Mouse (Mus musculus) right cerebral cortex, postnatal 10 days (tissue): ENCODE measurements around the gene Gpnmb.

Source experiments
- DNase-seq, 2 experiments: peaks; one replicate each; pipeline ENCODE4 v3.0.0; 2021; ENCODE audit warnings: low spot score in 2 of 2

The Gpnmb gene

DNA sequence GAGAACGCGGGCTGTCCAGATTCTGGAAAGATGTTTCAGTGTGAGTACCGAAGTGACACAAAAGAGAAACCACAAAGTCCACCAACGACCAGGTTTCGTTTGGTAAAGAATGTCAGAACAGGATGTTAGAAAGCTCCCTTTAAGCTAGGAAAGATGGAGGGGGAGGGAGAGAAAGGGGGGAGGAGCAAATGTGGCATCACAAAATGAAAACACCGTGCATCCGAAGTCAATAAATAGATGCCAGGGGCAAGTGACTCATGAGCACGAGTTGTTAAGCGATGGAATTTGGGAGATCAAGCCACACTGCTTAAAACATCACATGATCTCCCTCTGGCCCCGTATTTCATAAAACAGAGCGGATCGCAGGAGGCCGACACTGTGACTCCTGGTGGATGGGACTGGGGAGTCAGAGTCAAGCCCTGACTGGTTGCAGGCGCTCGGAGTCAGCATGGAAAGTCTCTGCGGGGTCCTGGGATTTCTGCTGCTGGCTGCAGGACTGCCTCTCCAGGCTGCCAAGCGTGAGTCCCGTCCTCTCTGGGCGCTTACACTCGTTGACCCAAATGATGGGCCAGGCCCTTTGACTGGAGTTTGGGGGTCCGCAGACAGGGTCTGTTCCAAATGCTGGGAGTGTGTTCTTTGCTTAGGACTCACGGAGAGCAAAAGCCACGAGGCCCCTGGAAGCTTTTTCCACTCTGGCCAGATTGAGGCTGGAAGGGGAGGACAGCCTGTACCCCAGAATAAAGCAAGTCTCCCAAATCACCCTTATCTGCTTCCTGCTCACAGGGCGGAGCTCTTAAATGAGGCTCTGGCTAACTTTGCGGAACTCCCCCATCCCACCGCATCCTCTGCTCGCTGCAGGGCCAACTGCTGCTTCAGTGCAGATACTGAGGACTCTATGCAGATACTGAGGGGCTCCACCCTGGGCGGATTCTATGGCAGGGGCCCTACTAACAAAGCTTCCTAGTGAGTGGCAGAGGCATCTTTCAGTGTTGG, at the start of gene Gpnmb:
TSS of gene Gpnmb (plus strand) at position 272 of the 993 bp plus-strand sequence.
- DNase-seq: no peak

DNA sequence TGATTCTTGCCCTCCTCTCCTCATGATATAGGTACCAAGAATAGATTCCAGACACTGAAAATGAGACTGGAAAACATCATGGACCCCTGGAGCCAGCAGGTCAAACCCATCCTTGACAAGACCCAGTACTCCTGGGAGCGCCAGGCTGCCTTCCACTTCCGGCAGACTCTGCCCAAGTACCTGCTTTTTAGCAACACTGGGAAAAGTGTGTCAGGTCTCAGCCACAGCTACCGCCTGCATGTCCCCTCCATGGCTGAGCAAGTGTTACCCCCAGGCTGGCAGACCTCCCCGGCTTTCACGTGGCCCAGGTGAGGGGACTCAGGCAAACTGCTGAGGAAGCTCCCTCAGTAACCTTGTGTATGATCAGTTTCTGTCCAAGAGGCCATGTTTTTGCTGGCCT, 46.4 kb upstream of the Gpnmb start:
- DNase-seq: no peak

DNA sequence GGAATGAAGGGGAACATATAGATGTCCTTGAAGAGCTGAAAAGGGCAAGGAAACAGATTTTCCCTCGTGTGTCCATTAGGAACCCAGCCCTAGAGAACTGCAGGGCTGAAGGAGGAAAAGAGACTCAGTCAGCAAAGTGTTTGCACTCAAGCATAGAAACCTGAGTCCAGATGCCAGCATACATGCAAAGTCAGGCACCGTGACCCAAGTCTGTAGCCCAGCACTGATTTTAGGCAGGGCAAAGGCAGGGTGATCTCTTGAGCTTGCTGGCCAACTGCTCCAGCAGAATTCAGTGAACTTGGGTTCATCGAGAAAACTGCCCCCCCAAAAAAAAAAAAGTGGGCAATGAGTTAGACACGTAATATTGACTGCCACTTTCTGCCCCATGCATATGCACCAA, 44.4 kb upstream of the Gpnmb start:
- no peak for DNase-seq

DNA sequence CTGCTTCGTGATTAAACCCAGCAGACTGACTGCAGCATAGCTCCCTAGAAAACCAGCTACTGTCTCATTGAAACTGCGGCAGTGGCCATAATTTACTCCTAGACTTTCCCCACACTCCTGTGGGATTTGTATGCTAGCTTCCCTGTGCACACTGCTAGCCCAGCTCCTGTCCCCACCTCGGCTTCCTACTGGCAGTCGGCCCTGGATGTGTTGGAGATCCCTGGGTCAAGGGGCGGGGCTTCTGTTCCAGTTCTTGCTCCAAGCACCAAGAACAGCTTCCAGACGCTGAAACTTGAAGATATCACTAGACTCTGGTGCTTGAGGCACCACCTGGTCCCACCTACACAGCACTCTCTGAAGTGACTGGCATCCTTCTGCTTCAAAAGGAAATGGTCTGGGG, 38.2 kb upstream of the Gpnmb start:
- peak in 1 of 2 experiments; percentile 10 for DNase-seq

DNA sequence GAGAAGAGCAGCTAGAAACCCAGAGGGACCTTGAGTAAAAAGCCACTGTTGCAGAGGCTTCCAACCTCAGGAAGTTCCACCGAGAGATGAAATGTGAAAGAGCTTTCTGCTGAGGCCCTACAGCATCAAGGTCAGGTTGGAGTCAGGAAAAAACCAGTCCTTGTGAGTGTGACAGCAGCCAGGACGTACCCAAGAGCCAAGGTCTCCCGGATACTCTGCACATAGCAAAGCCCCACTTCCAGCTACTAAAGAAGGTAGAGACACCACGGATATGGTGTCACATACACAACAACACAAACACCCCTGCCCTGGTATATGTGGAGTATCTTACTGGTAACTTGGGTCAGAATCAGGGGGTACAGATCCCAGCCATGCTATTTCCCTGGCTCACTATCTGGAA, 37.5 kb upstream of the Gpnmb start:
- DNase-seq: peak in 1 of 2 experiments; percentile 10

DNA sequence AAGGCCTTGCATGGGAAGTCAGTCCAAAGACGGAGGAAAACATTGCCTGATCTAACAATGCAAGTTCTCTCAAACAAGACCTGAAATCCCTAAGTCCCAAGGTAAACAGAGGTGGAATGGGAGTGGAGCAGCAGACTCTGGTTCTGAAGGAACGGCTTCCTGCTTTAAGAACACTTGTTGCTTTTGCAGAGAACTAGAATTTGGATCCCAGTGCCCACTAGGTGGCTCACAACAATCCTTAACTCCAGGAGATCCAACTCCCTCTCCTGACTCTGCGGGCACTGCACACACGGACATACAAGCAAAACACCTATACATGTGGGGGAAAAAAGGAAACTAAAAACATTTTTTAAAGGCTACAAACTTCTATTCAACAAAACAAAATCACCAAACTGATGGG, 33.0 kb upstream of the Gpnmb start:
- DNase-seq: peak in 1 of 2 experiments; percentile 33

DNA sequence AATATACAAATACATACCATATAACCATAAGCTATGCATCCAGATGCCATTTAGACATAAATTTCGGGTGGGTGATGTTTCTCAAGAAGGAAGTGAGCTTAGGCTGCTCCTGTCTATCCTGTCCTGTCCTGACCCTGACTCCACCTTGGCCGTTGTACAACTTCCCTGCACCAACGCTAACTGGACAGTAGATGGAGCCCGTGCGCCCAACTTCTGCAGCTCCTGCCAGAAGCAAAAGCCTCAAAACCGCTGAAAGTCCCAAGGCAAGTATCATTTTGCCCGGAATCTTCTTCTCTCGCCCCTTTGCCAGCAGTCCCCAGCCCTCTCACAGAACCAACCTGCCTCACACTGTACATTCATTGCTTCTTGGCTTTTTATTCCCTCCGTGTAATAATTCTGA, 28.4 kb upstream of the Gpnmb start:
- peak; percentile 72 to 81 for DNase-seq

DNA sequence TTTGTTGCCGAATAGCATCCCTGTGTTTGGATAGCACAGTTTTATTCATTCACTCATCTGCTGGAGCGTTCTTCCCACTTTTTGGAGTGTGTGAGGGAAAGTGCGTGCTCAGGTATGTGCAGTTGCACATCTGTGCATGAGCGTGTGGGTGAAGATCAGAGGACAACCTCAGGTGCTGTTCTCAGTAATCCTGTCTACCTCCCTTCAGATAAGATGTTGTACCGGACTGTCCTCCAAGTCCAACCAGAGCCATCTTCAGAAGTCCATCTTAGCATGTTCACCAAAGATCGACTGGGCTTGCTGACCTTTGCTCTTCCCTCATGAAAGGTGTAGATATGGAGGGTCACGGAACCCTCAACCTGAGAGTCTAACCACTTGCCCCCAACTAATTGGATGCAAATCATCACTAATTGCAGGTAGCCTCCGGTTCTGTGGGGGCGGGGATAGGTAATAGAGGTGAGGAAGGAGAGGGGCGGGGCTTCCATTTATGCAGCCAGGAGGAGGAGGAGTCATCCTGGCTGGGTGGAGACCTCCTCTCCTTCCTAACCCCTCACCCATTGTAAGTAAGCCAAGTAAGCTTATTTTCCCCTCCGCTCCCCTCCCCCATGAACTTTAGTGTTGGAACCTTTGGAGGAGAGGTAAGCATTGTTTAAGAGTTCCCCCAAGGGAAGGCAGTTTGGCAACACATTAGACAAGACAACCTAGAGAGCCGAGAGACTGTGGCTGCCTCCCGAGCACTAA, 27.8 kb upstream of the Gpnmb start:
- DNase-seq: peak in 1 of 2 experiments; percentile 13

DNA sequence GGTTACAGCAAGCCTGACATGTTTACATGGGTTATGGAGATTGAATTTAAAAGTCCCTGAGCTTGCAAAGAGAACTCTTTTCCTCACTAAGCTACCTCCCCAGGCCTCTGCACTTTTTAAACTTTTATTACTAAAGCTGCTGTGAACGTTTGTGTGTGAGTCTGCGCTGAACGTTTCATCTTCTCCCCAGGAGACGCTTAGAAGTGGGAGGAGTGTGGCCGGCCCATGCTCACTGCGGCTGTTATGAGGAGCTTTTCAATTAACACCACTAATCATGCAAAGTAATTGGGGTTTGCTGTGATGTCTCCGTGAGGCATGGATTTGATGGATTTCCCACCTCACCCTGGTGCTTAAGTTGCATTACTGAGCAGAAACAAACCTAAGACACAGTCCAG, 27.2 kb upstream of the Gpnmb start:
- peak in 1 of 2 experiments; percentile 11 for DNase-seq

DNA sequence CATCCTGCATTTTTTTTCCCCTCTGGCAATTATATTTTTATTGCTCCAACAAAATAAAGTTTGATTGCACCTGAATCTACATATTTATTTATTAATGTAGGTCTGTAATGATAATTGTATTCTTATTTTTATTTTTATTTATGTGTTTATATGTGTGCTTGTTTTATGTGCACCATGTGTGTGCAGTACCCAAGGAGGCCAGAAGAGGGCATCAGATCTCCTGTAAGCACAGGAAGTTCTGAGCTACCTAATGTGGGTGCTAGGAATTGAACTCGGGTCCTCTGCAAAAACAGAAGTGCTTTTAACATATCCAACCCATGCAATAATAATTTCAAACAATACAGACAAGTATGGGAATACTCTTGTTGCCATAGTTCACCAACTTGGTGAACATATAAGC, 26.7 kb upstream of the Gpnmb start:
- DNase-seq: no peak

DNA sequence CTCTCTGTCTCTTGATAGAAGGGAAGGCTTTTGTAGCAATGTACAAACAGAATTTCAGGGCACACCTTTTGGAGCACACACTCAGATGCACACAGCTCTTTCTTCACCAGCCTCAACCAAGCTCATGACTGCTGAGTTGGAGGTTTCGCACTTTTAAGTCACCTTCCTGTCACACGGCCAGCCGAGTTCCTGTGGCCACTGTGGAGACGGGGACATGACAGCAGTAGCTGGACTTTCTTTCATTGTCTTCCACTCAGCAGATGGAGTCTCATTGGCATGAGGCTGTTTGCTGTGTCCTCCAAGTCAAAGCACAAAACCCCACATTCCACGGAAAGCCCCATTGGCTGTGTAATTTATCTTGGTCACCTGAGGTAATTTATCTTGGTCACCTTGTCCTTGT, 25.2 kb upstream of the Gpnmb start:
- peak in 1 of 2 experiments; percentile 11 for DNase-seq

DNA sequence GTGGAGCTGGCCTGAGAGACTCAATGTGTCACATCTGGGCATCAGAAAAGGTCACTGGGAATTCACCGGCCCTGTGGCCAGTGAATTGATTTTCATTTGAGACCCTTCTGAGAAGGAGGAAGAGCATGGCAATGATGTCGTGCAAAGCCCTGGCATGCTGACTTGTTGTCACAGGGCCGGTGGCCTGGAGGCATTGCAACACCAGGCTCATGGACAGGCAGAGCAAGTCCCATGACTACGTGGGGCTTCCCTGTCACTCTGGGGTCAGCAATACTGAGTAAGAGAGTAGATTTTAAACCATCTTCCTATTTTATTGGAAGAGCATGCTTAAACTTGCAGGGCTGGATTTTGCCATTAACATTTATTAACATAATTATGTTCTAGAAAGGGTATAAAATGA, 23.3 kb upstream of the Gpnmb start:
- no peak for DNase-seq

DNA sequence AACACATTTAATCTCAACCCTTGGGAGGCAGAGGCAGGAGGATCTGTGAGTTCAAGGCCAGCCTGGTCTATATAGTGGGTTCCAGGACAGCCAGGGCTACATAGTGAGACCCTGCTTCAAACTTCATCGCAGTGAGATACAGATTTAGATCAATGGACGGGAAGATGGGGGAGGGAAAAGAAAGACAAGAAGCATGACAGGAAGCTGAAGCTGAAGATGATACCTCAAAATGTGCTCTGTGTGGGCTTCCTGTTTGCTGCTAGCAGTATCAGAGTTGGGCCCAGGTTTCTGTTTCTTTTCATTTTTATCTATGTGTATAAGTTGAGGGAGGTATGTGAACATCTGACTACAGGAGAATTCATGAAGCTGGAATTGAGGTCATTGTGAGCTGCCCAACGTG, 22.9 kb upstream of the Gpnmb start:
- DNase-seq: no peak

DNA sequence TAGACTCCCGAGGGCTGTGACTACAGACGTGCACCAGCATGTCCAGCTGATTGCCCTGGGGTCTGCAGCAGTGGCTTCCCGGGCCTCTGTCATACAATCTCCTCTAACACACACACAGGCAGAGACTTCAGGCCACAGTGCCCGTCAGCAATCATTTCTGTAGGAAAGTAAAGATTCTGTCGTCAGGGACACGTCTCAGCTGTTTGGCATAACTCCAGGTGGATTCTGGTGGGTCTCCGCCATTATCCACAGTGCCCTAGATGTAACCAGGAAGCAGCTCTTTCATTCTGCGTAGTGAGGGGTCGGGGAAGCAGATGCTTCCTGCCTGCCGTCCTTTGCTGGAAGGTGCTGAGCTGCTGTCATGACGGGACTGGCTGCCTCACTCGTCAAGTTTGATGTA, 19.2 kb upstream of the Gpnmb start:
- DNase-seq: no peak

DNA sequence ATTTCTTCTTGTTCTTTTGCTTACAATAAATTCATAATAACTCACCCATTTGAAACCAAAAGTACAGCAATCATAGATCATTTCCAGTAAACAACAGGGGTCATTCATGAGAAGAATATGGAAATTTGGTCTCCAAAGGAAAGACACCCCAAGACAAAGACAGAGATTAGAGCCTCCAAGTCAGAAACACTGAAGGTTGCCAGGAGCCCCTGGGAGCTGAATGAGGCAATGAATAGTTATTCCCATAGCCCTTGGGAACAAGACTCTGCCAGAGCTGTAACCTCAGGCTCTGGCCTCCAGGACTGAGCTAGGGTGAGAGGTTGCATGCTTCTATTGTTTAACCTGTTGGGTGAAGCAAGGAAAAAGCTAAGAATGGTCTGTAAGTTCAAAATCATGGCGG, 17.0 kb upstream of the Gpnmb start:
- DNase-seq: peak in 1 of 2 experiments; percentile 11

DNA sequence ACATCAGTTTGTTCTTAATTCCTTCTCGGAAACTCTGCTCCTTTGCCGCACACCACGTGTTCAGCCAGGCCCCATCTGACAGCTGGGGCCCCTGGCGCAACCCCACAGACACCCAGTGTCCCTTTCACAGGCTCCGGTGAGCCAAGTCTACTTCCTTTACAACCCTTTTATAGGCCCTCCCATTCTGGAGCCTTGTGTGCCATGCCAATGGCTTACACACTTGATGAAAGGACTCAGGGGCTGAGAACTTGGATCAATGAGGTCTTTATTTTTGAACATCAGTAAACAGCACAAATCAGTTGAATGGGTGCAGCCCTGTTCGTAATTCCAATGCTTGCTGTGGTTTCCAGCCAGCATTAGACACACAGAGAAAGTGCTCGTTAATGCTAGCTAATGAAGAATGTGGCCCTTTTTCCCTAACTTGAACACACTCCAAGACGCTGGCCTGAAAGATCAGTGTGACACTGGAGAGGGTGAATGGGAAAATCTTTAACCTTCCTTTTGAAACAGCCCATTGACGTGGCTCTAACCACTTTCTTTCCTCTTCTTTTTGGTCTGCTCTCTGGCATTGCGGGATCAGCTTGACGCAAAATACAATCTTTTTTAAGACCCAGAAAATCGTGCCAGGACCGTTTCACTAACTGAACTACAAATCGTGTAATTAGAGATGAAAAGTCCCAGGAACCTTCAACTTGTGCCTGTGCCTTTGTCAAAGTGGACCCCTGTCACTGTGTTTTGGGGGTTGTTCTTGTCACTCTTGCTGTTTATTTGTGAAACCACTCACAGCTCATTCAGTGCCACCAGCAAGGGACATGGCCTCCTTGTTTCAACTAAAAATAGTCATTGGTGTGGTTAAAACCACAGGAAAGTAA, 15.0 kb upstream of the Gpnmb start:
- peak; percentile 80 to 86 for DNase-seq

DNA sequence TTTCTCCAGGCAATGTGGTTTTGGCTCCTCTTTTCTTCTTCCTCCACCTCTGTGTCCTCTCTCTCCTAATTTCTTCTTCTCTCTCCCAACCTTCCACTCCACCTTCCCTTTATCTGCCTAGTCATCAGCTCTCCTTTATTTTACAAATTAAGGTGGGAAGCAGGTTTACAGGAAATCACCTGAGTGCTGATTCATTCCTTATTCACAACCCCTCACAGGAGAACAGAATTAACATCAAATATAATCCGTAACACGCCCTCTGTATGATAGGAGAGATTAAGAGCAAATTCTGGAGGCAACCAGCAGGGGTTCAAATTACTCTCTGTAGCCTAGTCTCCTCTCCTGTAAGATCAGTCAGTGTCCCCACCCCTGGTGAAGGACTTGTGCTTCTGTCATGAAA, 14.0 kb upstream of the Gpnmb start:
- no peak for DNase-seq

DNA sequence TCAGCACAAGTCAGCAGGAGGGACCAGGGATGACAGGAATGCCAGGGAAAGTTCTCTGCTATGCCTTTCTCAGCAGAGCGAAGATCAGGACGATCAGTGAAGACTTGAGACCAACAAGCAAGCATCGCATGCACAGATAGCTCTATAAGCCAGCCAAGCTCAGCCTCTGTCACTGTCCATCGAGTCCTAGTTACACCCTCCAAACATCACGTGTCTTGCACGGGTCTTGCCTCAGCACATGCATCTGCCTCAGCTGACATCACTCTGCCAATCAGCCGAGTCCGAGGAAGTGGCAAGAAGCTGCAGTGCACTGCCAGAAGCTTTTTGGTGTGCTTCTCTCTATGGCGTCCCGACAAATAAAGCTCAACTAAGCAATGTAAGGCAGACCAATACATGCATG, 13.0 kb upstream of the Gpnmb start:
- DNase-seq: no peak

DNA sequence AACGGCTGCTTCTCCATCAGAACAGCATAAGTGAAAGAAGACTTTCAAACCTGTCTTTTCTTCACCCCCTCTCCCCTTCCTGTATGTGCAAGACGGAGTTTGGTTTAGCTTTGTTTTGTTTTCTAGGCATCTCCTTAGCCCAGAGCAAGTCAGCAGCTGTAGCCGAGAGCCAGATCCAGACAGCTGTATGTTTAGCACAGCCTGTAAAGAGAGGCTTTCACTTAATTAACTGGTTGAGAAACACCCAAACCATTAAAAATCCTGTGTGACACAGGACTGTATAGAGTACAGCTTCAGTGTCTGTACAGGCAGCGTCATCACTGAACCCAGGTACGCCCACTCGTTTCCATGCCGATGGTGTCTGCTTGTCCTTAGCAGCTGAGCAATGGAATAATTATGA, 11.1 kb upstream of the Gpnmb start:
- DNase-seq: no peak

DNA sequence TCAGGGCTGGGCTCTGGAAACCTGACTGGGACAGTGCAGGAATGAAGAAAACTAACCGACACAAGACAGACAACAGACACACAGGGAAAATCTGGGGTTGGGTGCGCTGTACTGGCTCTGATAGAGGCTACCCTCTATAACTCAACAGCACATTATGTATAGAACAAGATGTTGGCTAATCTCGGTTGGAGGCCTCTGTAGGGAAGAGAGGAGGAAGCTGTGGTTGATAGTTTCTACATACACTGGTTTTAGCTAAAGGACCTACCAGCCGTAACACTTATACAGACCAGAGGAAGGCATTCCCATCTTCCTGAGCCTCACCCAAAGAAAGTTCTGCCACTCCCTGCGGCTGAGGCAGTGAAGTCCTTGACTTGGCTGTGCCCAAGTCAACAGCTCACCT, 9.8 kb upstream of the Gpnmb start:
- DNase-seq: no peak

DNA sequence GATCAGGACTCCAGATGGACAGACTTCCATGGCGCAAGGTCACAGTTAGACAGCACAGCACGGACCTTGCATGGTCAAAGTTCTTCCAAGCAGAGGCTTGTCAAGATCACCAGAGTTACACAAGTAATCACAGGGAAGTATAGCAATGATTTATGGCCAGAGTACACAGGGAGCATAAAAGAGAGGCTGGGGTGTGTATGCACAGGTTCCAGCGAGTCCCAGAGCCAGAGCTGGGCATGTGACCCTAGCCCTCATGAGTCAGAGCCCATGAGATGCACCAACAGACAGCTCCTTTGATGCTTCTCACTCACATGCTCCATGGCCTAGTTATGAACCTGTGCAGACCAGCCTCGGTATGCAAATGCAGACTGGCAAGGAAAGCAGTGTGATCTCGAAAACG, 8.3 kb upstream of the Gpnmb start:
- no peak for DNase-seq

DNA sequence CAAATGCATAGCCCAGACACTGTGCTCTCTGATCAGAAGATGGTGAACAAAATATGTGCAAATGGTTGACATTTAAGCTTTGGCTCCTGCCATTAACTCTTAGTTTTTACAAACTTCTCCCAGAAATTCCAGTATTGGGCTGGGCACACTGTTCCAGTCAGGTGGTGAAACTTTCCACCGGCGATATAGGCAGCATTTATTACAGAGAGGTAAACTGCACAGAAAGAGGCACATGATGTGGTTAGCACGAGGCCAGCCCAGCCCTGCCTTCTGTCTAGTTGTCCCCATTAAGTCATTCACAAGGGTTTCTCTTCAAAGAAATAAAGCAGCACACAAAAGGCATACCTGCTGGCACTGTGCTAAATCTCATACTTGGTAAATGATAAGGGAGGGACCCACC, 7.6 kb upstream of the Gpnmb start:
- no peak for DNase-seq
